Mouse (Mus musculus) heart, postnatal 36 days (tissue): ENCODE data around the gene Plcb4. TPM values are rescaled to one million over a fixed set of nuclear protein-coding genes. Genes with fewer than 3 reads are reported as not detected.

ENCODE experiments used
- DNase-seq, 2 experiments: peaks; one replicate each; pipeline ENCODE4 v3.0.0; 2021 to 2022
- intact Hi-C: fragments of 180-260 bp; cut with DNase I; formaldehyde crosslinking; loops from one replicate; pipeline ENCODE4 v1.15.1; 2025
- total RNA-seq, 2 experiments: library from RNA; stranded (reverse); gene quantifications; 2 replicates each; pipeline ENCODE4 v1.2.3; 2021

The Plcb4 gene
- total RNA-seq, 2 experiments from 2014 or later = 57.1 to 79.8 TPM

- DNase-seq = no peak
- intact Hi-C loops = no loop called here
Measured at GRCm38 (mm10) chr2:135799149-135799770, 140.4 kb downstream of the Plcb4 start.

- intact Hi-C loops = loop anchor here (5.0 kb wide), 1 partner anchor 38 kb away; no protein-coding TSS in a partner anchor
Measured at GRCm38 (mm10) chr2:135800385-135800784, 141.6 kb downstream of the Plcb4 start.

GRCm38 (mm10) chr2:135802878-135803450 is 144.2 kb downstream of the Plcb4 start:
- intact Hi-C loops = loop anchor here (5.0 kb wide), 1 partner anchor 41 kb away; no protein-coding TSS in a partner anchor
- no peak for DNase-seq

More at GRCm38 (mm10) chr2:135800385-135800784, 141.6 kb downstream of the Plcb4 start:
- DNase-seq = no peak

- intact Hi-C loops = no loop called here
- DNase-seq = no peak
Measured at GRCm38 (mm10) chr2:135805748-135806685, 147.2 kb downstream of the Plcb4 start.

GRCm38 (mm10) chr2:135808342-135808741 is 149.5 kb downstream of the Plcb4 start:
- intact Hi-C loops = no loop called here
- DNase-seq = no peak

GRCm38 (mm10) chr2:135810841-135811240 is 152.0 kb downstream of the Plcb4 start:
- intact Hi-C loops = no loop called here
- peak in 1 of 2 experiments; percentile 29 for DNase-seq

GRCm38 (mm10) chr2:135811453-135812101 is 152.8 kb downstream of the Plcb4 start:
- intact Hi-C loops = no loop called here
- DNase-seq = no peak

- no peak for DNase-seq
- intact Hi-C loops = no loop called here
Measured at GRCm38 (mm10) chr2:135812701-135813246, 154.0 kb downstream of the Plcb4 start.

GRCm38 (mm10) chr2:135820691-135821090 is 161.9 kb downstream of the Plcb4 start:
- intact Hi-C loops = no loop called here
- no peak for DNase-seq

- DNase-seq = no peak
- intact Hi-C loops = no loop called here
Measured at GRCm38 (mm10) chr2:135823690-135824089, 164.9 kb downstream of the Plcb4 start.

GRCm38 (mm10) chr2:135824757-135825156 is 165.9 kb downstream of the Plcb4 start:
- intact Hi-C loops = no loop called here
- no peak for DNase-seq

- no peak for DNase-seq
- intact Hi-C loops = no loop called here
Measured at GRCm38 (mm10) chr2:135825645-135826044, 166.8 kb downstream of the Plcb4 start.

GRCm38 (mm10) chr2:135826616-135827360 is 168.0 kb downstream of the Plcb4 start:
- DNase-seq = no peak
- intact Hi-C loops = no loop called here

GRCm38 (mm10) chr2:135828446-135828845 is 169.6 kb downstream of the Plcb4 start:
- DNase-seq = no peak
- intact Hi-C loops = no loop called here

GRCm38 (mm10) chr2:135833743-135834142 is 174.9 kb downstream of the Plcb4 start:
- intact Hi-C loops = no loop called here
- DNase-seq = no peak

- intact Hi-C loops = no loop called here
- no peak for DNase-seq
Measured at GRCm38 (mm10) chr2:135834435-135834834, 175.6 kb downstream of the Plcb4 start.

GRCm38 (mm10) chr2:135835911-135836310 is 177.1 kb downstream of the Plcb4 start:
- intact Hi-C loops = no loop called here
- no peak for DNase-seq

- DNase-seq = no peak
- intact Hi-C loops = no loop called here
Measured at GRCm38 (mm10) chr2:135836426-135836825, 177.6 kb downstream of the Plcb4 start.

- intact Hi-C loops = no loop called here
- DNase-seq = no peak
Measured at GRCm38 (mm10) chr2:135837730-135838129, 178.9 kb downstream of the Plcb4 start.

- intact Hi-C loops = no loop called here
- no peak for DNase-seq
Measured at GRCm38 (mm10) chr2:135838135-135838534, 179.3 kb downstream of the Plcb4 start.
